Mouse (Mus musculus): Measurements from ENCODE around the gene Gramd2.

GRCm38 (mm10) chr9:59743903-59744302, 64.0 kb downstream of the Gramd2 start:
- TF ChIP-seq POLR2A (IDR thresholded peaks at IDR 0.05; ENCODE audit: borderline replicate concordance, low read depth, low read length): no peak
- no peak for TF ChIP-seq CTCF (IDR thresholded peaks at IDR 0.05; ENCODE audit: low read depth, low read length)
